Mouse (Mus musculus): ENCODE results near the gene Vat1. TPM values are rescaled to one million over a fixed set of nuclear protein-coding genes. Genes with fewer than 3 reads are reported as not detected.

The Vat1 gene
- total RNA-seq, 2 experiments from 2014 or later, result 67.0 to 77.7 TPM

Small RNA genes within 50 kb of the gene (microRNA-seq; reads per million reads assigned to microRNA genes)
- gene Mir6929, result 0 to 0.20 reads per million in 2 experiments

Other genes with a start within 250 kb of the Vat1 start
- gene Ezh1, start 239.8 kb downstream of the Vat1 start, total RNA-seq (2021), result 10 to 100 TPM; 27.9 to 30.9 TPM
- 10 to 100 TPM; 69.6 to 70.0 TPM for gene Ramp2, start 220.2 kb downstream of the Vat1 start, total RNA-seq (2021)
- 10 to 100 TPM; 78.4 to 81.9 TPM for gene Vps25, start 212.5 kb downstream of the Vat1 start, total RNA-seq (2021)
- 1 to 10 TPM; 3.4 to 4.5 TPM for gene Wnk4, start 205.7 kb downstream of the Vat1 start, total RNA-seq (2021)
- under 1 TPM; 0.37 to 0.56 TPM for gene Cntd1, start 187.2 kb downstream of the Vat1 start, total RNA-seq (2021)
- 10 to 100 TPM; 92.7 to 93.1 TPM for gene Coa3, start 187.1 kb downstream of the Vat1 start, total RNA-seq (2021)
- 100 to 1,000 TPM; 173 to 195 TPM for gene Becn1, start 163.9 kb downstream of the Vat1 start, total RNA-seq (2021)
- gene Psme3, start 150.0 kb downstream of the Vat1 start, total RNA-seq (2021), result 100 to 1,000 TPM in 1 of 2 experiments, 10 to 100 TPM in 1; 96.6 to 106 TPM
- gene Aoc2, start 141.2 kb downstream of the Vat1 start, total RNA-seq (2021), result 1 to 10 TPM; 4.8 TPM
- 1 to 10 TPM; 1.7 to 1.8 TPM for gene Aoc3, start 135.6 kb downstream of the Vat1 start, total RNA-seq (2021)
- not detected for gene G6pc, start 98.7 kb downstream of the Vat1 start, total RNA-seq (2021)
- gene Aarsd1, start 48.6 kb downstream of the Vat1 start, total RNA-seq (2021), result 10 to 100 TPM; 51.0 to 57.2 TPM
- 1 to 10 TPM; 4.1 to 4.5 TPM for gene Gm27029, start 41.4 kb downstream of the Vat1 start, total RNA-seq (2021)
- gene Rundc1, start 41.1 kb downstream of the Vat1 start, total RNA-seq (2021), result 10 to 100 TPM; 24.4 to 26.4 TPM
- gene Ptges3l, start 40.9 kb downstream of the Vat1 start, total RNA-seq (2021), result 1 to 10 TPM; 1.3 to 1.9 TPM
- 10 to 100 TPM; 66.9 to 67.8 TPM for gene Rpl27, start 23.9 kb downstream of the Vat1 start, total RNA-seq (2021)
- 1 to 10 TPM; 2.2 to 2.5 TPM for gene Ifi35, start 17.8 kb downstream of the Vat1 start, total RNA-seq (2021)
- gene Rnd2, start 1.2 kb downstream of the Vat1 start, total RNA-seq (2021), result 100 to 1,000 TPM; 166 to 176 TPM
- gene Brca1, start 85.7 kb upstream of the Vat1 start, total RNA-seq (2021), result 1 to 10 TPM; 2.7 to 3.3 TPM
- gene Nbr1, start 85.9 kb upstream of the Vat1 start, total RNA-seq (2021), result 100 to 1,000 TPM; 161 to 165 TPM
- gene Tmem106a, start 116.0 kb upstream of the Vat1 start, total RNA-seq (2021), result 1 to 10 TPM; 2.7 to 3.6 TPM
- not detected for gene Gm11634, start 133.0 kb upstream of the Vat1 start, total RNA-seq (2021)
- 1 to 10 TPM; 4.2 to 7.7 TPM for gene Rdm1, start 161.0 kb upstream of the Vat1 start, total RNA-seq (2021)
- 10 to 100 TPM; 12.1 to 13.3 TPM for gene Arl4d, start 199.3 kb upstream of the Vat1 start, total RNA-seq (2021)

Measured in layer of hippocampus, postnatal 10 days (tissue).